Mouse (Mus musculus): Measurements from ENCODE around the gene Fyb.

DNA sequence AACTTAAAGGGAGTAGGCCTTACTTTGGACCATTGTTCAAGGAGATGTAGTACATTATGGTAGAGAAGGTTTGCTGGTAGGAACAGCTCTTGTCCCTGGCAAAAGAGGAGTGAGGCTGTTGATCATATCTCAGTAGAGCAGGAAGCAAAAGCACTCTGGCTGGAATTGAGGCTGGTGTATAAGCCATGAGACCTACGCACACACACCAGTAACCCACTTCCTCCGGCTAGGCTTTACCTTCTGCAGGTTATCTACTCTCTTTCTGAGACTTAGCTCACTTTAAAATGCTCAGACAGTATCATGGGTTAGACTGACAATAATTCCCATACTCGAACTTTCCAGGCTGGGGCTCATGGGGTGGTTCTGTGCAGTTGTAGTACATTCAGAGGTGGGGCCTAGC is 2.7 kb downstream of the Fyb start:
- TF ChIP-seq USF1 (IDR thresholded peaks at IDR 0.05; ENCODE audit: low read depth) (no peak), CTCF (IDR thresholded peaks at IDR 0.05; ENCODE audit: control insufficient read depth, insufficient read depth, insufficient read length) (no peak), MYOG (IDR thresholded peaks at IDR 0.05; ENCODE audit: control insufficient read depth, extremely low read depth, insufficient read length) (no peak), MAX (IDR thresholded peaks at IDR 0.05) (no peak)
